Comparison of ENCODE assay signal across 13 mouse cellular contexts in genomic region chr13:48982482-48983098, GRCm38 (mm10). TPM values are rescaled to one million over a fixed set of nuclear protein-coding genes. Genes with fewer than 3 reads are reported as not detected.
DNase-seq lines count a peak whose midpoint lies in the region; ATAC-seq and TF ChIP-seq lines count a peak whose summit lies in the region.
"Had no signal": no experiment of that assay in that cellular context is flagged by ENCODE, and none has a peak within 500 bp of the region (broad histone marks: within the 10 kb centered on the region; RNA-seq: fewer than 3 reads in every experiment).

No protein-coding gene starts in this region.

- peak overlapping the region; percentile 32; the same call in 1 of the 2 replicates for H3K27ac ChIP-seq in heart, embryonic 10.5 days
- peak overlapping the region; percentile 61 for H3K27ac ChIP-seq in kidney, embryonic 16.5 days (ENCODE audit: low read length)
- no peak overlapping the region; the same call in 1 of the 2 replicates for H3K27ac ChIP-seq in hindbrain, postnatal 0 days
- H3K27ac ChIP-seq: left cerebral cortex, adult 2 months; limb, embryonic 15.5 days had no signal

- WGBS in heart, embryonic 10.5 days: 75% methylated on average over 6 of the region's 6 CpGs
- WGBS in kidney, embryonic 16.5 days: 40% methylated on average over 6 of the region's 6 CpGs
- WGBS in hindbrain, postnatal 0 days: 83% methylated on average over 6 of the region's 6 CpGs

- no peaks in the 10 kb centered on the region for H3K36me3 ChIP-seq in heart, embryonic 10.5 days
- no peaks in the 10 kb centered on the region for H3K36me3 ChIP-seq in kidney, embryonic 16.5 days (ENCODE audit: insufficient read depth, low read length)
- H3K36me3 ChIP-seq in hindbrain, postnatal 0 days (ENCODE audit: insufficient read depth, low read length): no peaks in the 10 kb centered on the region
- H3K36me3 ChIP-seq: limb, embryonic 15.5 days had no signal

- TF ChIP-seq CTCF in hindbrain, postnatal 0 days (IDR thresholded peaks at IDR 0.05; ENCODE audit: low read depth): no peak

- no peak overlapping the region for H3K9ac ChIP-seq in kidney, embryonic 16.5 days (replicated peaks; ENCODE audit: low read length)
- H3K9ac ChIP-seq in hindbrain, postnatal 0 days (replicated peaks; ENCODE audit: low read length): no peak overlapping the region
- H3K9ac ChIP-seq: limb, embryonic 15.5 days had no signal

- no peak for DNase-seq in heart, embryonic 10.5 days (ENCODE audit: low spot score)
- DNase-seq in heart, postnatal 4 days: no peak
- DNase-seq in urinary bladder, postnatal 14 days (ENCODE audit: low spot score): peak; percentile 25
- DNase-seq in urinary bladder, postnatal 25 days (ENCODE audit: low spot score): no peak
- DNase-seq in yolk sac, embryonic 10.5 days (ENCODE audit: low spot score): peak; percentile 57
- no peak for DNase-seq in hindbrain, postnatal 0 days (ENCODE audit: low spot score)
- DNase-seq: adrenal gland, adult 2 months; right cerebral cortex, adult 18-20 months; thymus, postnatal 36 days had no signal

- peak; percentile 91 for ATAC-seq in kidney, embryonic 16.5 days (ENCODE audit: low FRiP score, low TSS enrichment)
- no peak for ATAC-seq in hindbrain, postnatal 0 days
- no peak for ATAC-seq in frontal cortex, adult (ENCODE audit: low TSS enrichment)

- no peaks in the 10 kb centered on the region for H3K9me3 ChIP-seq in heart, embryonic 10.5 days
- no peaks in the 10 kb centered on the region for H3K9me3 ChIP-seq in kidney, embryonic 16.5 days (ENCODE audit: low read length)
- no peaks in the 10 kb centered on the region for H3K9me3 ChIP-seq in hindbrain, postnatal 0 days (ENCODE audit: low read length)
- H3K9me3 ChIP-seq: limb, embryonic 15.5 days had no signal

- no peak overlapping the region for H3K4me2 ChIP-seq in kidney, embryonic 16.5 days (replicated peaks; ENCODE audit: low read depth, low read length)
- no peak overlapping the region for H3K4me2 ChIP-seq in hindbrain, postnatal 0 days (ENCODE audit: low read depth, low read length)
- H3K4me2 ChIP-seq: limb, embryonic 15.5 days had no signal

- peaks cover 9% of the 10 kb centered on the region for H3K4me1 ChIP-seq in heart, embryonic 10.5 days
- peaks cover 16% of the 10 kb centered on the region for H3K4me1 ChIP-seq in kidney, embryonic 16.5 days (ENCODE audit: insufficient read depth, low read length)
- H3K4me1 ChIP-seq in hindbrain, postnatal 0 days (ENCODE audit: insufficient read depth, low read length): no peaks in the 10 kb centered on the region
- H3K4me1 ChIP-seq: limb, embryonic 15.5 days had no signal

- H3K4me3 ChIP-seq in heart, embryonic 10.5 days: no peak overlapping the region
- H3K4me3 ChIP-seq in kidney, embryonic 16.5 days (ENCODE audit: low read length): no peak overlapping the region
- no peak overlapping the region for H3K4me3 ChIP-seq in hindbrain, postnatal 0 days (ENCODE audit: low read length)
- H3K4me3 ChIP-seq: left cerebral cortex, adult 2 months; limb, embryonic 15.5 days had no signal

- no peaks in the 10 kb centered on the region for H3K27me3 ChIP-seq in heart, embryonic 10.5 days (ENCODE audit: insufficient read depth, poor library complexity, severe bottlenecking)
- no peaks in the 10 kb centered on the region for H3K27me3 ChIP-seq in kidney, embryonic 16.5 days (ENCODE audit: insufficient read depth, low read length)
- no peaks in the 10 kb centered on the region for H3K27me3 ChIP-seq in hindbrain, postnatal 0 days (ENCODE audit: insufficient read depth, low read length)
- H3K27me3 ChIP-seq: limb, embryonic 15.5 days had no signal

RNA-seq across cellular contexts. Expression of gene Fam120a, which starts 14.8 kb away (rescaled TPM):
- polyA plus RNA-seq in heart, embryonic 10.5 days (2016; fragmentation: Nextera tagmentation; extraction: Ambion mirVana): 17.5 and 20.7 TPM in 2 replicates
- total RNA-seq in heart, postnatal 4 days (2021): 100 to 1,000 TPM; 112 to 118 TPM
- 23.2 and 24.8 TPM in 2 replicates for polyA plus RNA-seq in kidney, embryonic 16.5 days (2015; fragmentation: Nextera tagmentation; extraction: Ambion mirVana)
- 68.3 and 76.3 TPM in 2 replicates for total RNA-seq in hindbrain, postnatal 0 days (2014; rRNA removed)
- 10.3 and 11.1 TPM in 2 replicates for polyA plus RNA-seq in hindbrain, postnatal 0 days (2015; fragmentation: Nextera tagmentation; extraction: Ambion mirVana)

Comparison
In these comparisons a context has a peak if more than half of its experiments do, and no peak if none do; other contexts are left out.
1. DNase-seq: peak in urinary bladder, postnatal 14 days (single experiment) and yolk sac, embryonic 10.5 days (single experiment); none in heart, embryonic 10.5 days (single experiment), heart, postnatal 4 days (single experiment), urinary bladder, postnatal 25 days (single experiment) and hindbrain, postnatal 0 days (single experiment).